Comparison of ENCODE assay signal across 29 mouse cellular contexts in genomic region chr16:44215513-44215912, GRCm38 (mm10). TPM values are rescaled to one million over a fixed set of nuclear protein-coding genes. Genes with fewer than 3 reads are reported as not detected.
DNase-seq lines count a peak whose midpoint lies in the region; ATAC-seq and TF ChIP-seq lines count a peak whose summit lies in the region.
"Had no signal": no experiment of that assay in that cellular context is flagged by ENCODE, and none has a peak within 500 bp of the region (broad histone marks: within the 10 kb centered on the region; RNA-seq: fewer than 3 reads in every experiment).

No protein-coding gene starts in this region.

- H3K27ac ChIP-seq in heart, adult 2 months: peak overlapping the region; percentile 84
- H3K27ac ChIP-seq in heart, postnatal 0 days (ENCODE audit: low read depth): peak overlapping the region; percentile 78
- no peak overlapping the region for H3K27ac ChIP-seq in stomach, postnatal 0 days (replicated peaks)
- H3K27ac ChIP-seq: forebrain, embryonic 13.5 days; hindbrain, embryonic 12.5 days; hindbrain, postnatal 0 days; intestine, embryonic 15.5 days; kidney, postnatal 0 days; liver, embryonic 15.5 days; neural tube, embryonic 15.5 days had no signal

- ATAC-seq in heart, postnatal 0 days (ENCODE audit: insufficient read depth, low read depth): peak; percentile 81
- no peak for ATAC-seq in stomach, postnatal 0 days (ENCODE audit: low FRiP score, low TSS enrichment)
- ATAC-seq: CD4-positive, CD25-positive, alpha-beta regulatory T cell, adult 4 months; forebrain, embryonic 13.5 days; hindbrain, postnatal 0 days; intestine, embryonic 15.5 days had no signal

- TF ChIP-seq CTCF in heart, adult 2 months (IDR thresholded peaks at IDR 0.05): no peak
- TF ChIP-seq CTCF in heart, postnatal 0 days (IDR thresholded peaks at IDR 0.05; ENCODE audit: low read depth): no peak
- no peak for TF ChIP-seq CTCF in stomach, postnatal 0 days (IDR thresholded peaks at IDR 0.05; ENCODE audit: low read depth)

- peak; percentile 32 to 66 for DNase-seq in heart, adult 2 months
- no peak for DNase-seq in heart, postnatal 25 days (ENCODE audit: low spot score)
- DNase-seq in gastrocnemius, postnatal 14 days: peak; percentile 70
- peak; percentile 39 for DNase-seq in heart, postnatal 0 days (ENCODE audit: low spot score)
- peak; percentile 89 for DNase-seq in skeletal muscle tissue, adult 2 months (ENCODE audit: low read depth, low spot score)
- DNase-seq in stomach, postnatal 0 days (ENCODE audit: low spot score): no peak
- DNase-seq in thymus, postnatal 4 days: no peak
- DNase-seq: adrenal gland, adult 8-10 months; cerebellum, adult 8-10 months; cerebellum, postnatal 36 days; kidney, adult 2 months; kidney, postnatal 4 days; layer of hippocampus, adult 9-11 months; liver; lung, embryonic 14.5 days; lung, postnatal 14 days; midbrain, embryonic 14.5 days; right cerebral cortex, postnatal 25 days; spleen, adult 18-20 months; thymus, adult 18-20 months; thymus, postnatal 25 days had no signal

- no peaks in the 10 kb centered on the region for H3K27me3 ChIP-seq in heart, adult 2 months (ENCODE audit: control insufficient read depth, insufficient read depth, low read length)
- no peaks in the 10 kb centered on the region for H3K27me3 ChIP-seq in heart, postnatal 0 days (ENCODE audit: control insufficient read depth, insufficient read depth, low read length)
- H3K27me3 ChIP-seq in stomach, postnatal 0 days (ENCODE audit: control insufficient read depth, insufficient read depth, low read length): no peaks in the 10 kb centered on the region
- H3K27me3 ChIP-seq: forebrain, embryonic 13.5 days; hindbrain, embryonic 12.5 days; intestine, embryonic 15.5 days; liver, embryonic 15.5 days; neural tube, embryonic 15.5 days had no signal

- intact Hi-C loops in heart, adult 2 months (cut with DNase I): no loop called here
- intact Hi-C loops in heart, postnatal 25 days (cut with DNase I): no loop called here
- intact Hi-C loops in gastrocnemius, postnatal 14 days (cut with DNase I; ENCODE audit: low total_unique reads): no loop called here

- no peak overlapping the region for H3K4me2 ChIP-seq in heart, postnatal 0 days (ENCODE audit: low read depth, low read length)
- H3K4me2 ChIP-seq in stomach, postnatal 0 days (replicated peaks; ENCODE audit: low read depth): no peak overlapping the region
- H3K4me2 ChIP-seq: forebrain, embryonic 13.5 days; hindbrain, embryonic 12.5 days; intestine, embryonic 15.5 days; liver, embryonic 15.5 days; lung, embryonic 14.5 days; neural tube, embryonic 15.5 days had no signal

- H3K9me3 ChIP-seq in heart, postnatal 0 days (replicated peaks; ENCODE audit: control insufficient read depth, low read length): no peaks in the 10 kb centered on the region
- no peaks in the 10 kb centered on the region for H3K9me3 ChIP-seq in stomach, postnatal 0 days (ENCODE audit: control insufficient read depth, low read length)
- H3K9me3 ChIP-seq: forebrain, embryonic 13.5 days; hindbrain, embryonic 12.5 days; intestine, embryonic 15.5 days; liver, embryonic 15.5 days; neural tube, embryonic 15.5 days had no signal

- TF ChIP-seq EP300 in heart, adult 2 months (IDR thresholded peaks at IDR 0.05; ENCODE audit: insufficient read depth, low read depth, low read length): peak; percentile 64; the same call in 1 of the 2 replicates
- 0 out of 2 replicates have a peak, but pooled peaks have one; percentile 42 for TF ChIP-seq EP300 in heart, postnatal 0 days (IDR thresholded peaks at IDR 0.05; ENCODE audit: low read depth)
- no peak for TF ChIP-seq EP300 in stomach, postnatal 0 days (optimal IDR thresholded peaks at IDR 0.05)

- H3K36me3 ChIP-seq in heart, adult 2 months (ENCODE audit: control insufficient read depth, insufficient read depth, low read length): peaks cover 10% of the 10 kb centered on the region; the same call in 1 of the 2 replicates
- peaks cover 78% of the 10 kb centered on the region for H3K36me3 ChIP-seq in heart, postnatal 0 days (replicated peaks; ENCODE audit: control insufficient read depth, insufficient read depth, low read length)
- H3K36me3 ChIP-seq in stomach, postnatal 0 days (ENCODE audit: control insufficient read depth, insufficient read depth, low read length): peaks cover 36% of the 10 kb centered on the region

- no peak overlapping the region for H3K4me3 ChIP-seq in heart, adult 2 months
- H3K4me3 ChIP-seq in heart, postnatal 0 days (ENCODE audit: low read depth, low read length): no peak overlapping the region
- no peak overlapping the region for H3K4me3 ChIP-seq in stomach, postnatal 0 days (ENCODE audit: low read depth, low read length)
- H3K4me3 ChIP-seq: forebrain, embryonic 13.5 days; hindbrain, embryonic 12.5 days; intestine, embryonic 15.5 days; liver, embryonic 15.5 days; neural tube, embryonic 15.5 days had no signal

- H3K79me2 ChIP-seq in heart, adult 2 months (replicated peaks; ENCODE audit: control insufficient read depth, insufficient read depth, low read length): no peaks in the 10 kb centered on the region

- no peak overlapping the region for H3K9ac ChIP-seq in heart, adult 2 months (ENCODE audit: low read depth, low read length)
- H3K9ac ChIP-seq in heart, postnatal 0 days (replicated peaks; ENCODE audit: low read depth, low read length): no peak overlapping the region
- no peak overlapping the region for H3K9ac ChIP-seq in stomach, postnatal 0 days (ENCODE audit: low read length)
- H3K9ac ChIP-seq: forebrain, embryonic 13.5 days; hindbrain, embryonic 12.5 days; intestine, embryonic 15.5 days; liver, embryonic 15.5 days; lung, embryonic 14.5 days; neural tube, embryonic 15.5 days had no signal

- 71% methylated on average over 9 of the region's 9 CpGs for WGBS in heart, adult 2 months
- WGBS in heart, postnatal 0 days: 59% methylated on average over 9 of the region's 9 CpGs
- WGBS in stomach, postnatal 0 days: 93% methylated on average over 9 of the region's 9 CpGs

- TF ChIP-seq POLR2A in heart, adult 2 months (IDR thresholded peaks at IDR 0.05; ENCODE audit: insufficient read depth, low read depth, low read length): peak; percentile 32; the same call in 1 of the 2 replicates

- H3K4me1 ChIP-seq in heart, adult 2 months (ENCODE audit: control insufficient read depth, insufficient read depth, low read length): peaks cover 2% of the 10 kb centered on the region; the same call in 1 of the 2 replicates
- H3K4me1 ChIP-seq in heart, postnatal 0 days (ENCODE audit: control insufficient read depth, insufficient read depth): peaks cover 16% of the 10 kb centered on the region
- H3K4me1 ChIP-seq in stomach, postnatal 0 days (replicated peaks; ENCODE audit: control insufficient read depth, insufficient read depth): no peaks in the 10 kb centered on the region
- H3K4me1 ChIP-seq: forebrain, embryonic 13.5 days; hindbrain, embryonic 12.5 days; intestine, embryonic 15.5 days; neural tube, embryonic 15.5 days had no signal

RNA-seq across cellular contexts. Expression of gene Usf3, which starts 42.5 kb away (rescaled TPM):
- 10 to 100 TPM; 16.5 to 21.2 TPM for total RNA-seq in heart, adult 2 months (2021)
- 5.9 and 8.1 TPM in 2 replicates for polyA plus RNA-seq in heart, adult 2 months (2012; rRNA removed)
- total RNA-seq in heart, postnatal 25 days (2021): 10 to 100 TPM; 16.4 to 20.9 TPM
- total RNA-seq in gastrocnemius, postnatal 14 days (2021): 10 to 100 TPM; 27.7 to 34.3 TPM
- total RNA-seq in heart, postnatal 0 days (2014; rRNA removed; ENCODE audit: low replicate concordance): 9.6 and 9.9 TPM in 2 replicates
- 1.1 and 1.4 TPM in 2 replicates for polyA plus RNA-seq in heart, postnatal 0 days (2015; fragmentation: Nextera tagmentation; extraction: Ambion mirVana)
- polyA plus RNA-seq in stomach, postnatal 0 days (2015; fragmentation: Nextera tagmentation; extraction: Ambion mirVana): 1.8 and 2.0 TPM in 2 replicates

Comparison
In these comparisons a context has a peak if more than half of its experiments do, and no peak if none do; other contexts are left out.
1. DNase-seq: peak in heart, adult 2 months (2 of 2), gastrocnemius, postnatal 14 days (single experiment), heart, postnatal 0 days (single experiment) and skeletal muscle tissue, adult 2 months (single experiment); none in heart, postnatal 25 days (single experiment), stomach, postnatal 0 days (single experiment) and thymus, postnatal 4 days (single experiment).